Mouse (Mus musculus) stomach, postnatal 0 days (tissue): ENCODE results near the gene Oprl1. TPM values are rescaled to one million over a fixed set of nuclear protein-coding genes. Genes with fewer than 3 reads are reported as not detected.

Experiments used
- ATAC-seq: fragments of 200-750 bp; cut with Nextera tagmentation; 2 replicates; pipeline ENCODE4 v1.8.0; 2017; ENCODE audit not compliant: low FRiP score, low TSS enrichment
- DNase-seq: peaks from one replicate; pipeline ENCODE4 v3.0.0-alpha.2; 2016; ENCODE audit warnings: low spot score
- H3K27ac ChIP-seq: fragments of 300-500 bp; sonication (generic); replicated peaks from 2 replicates; pipeline ENCODE4 v1.5.1; 2014; ENCODE audit warnings: mild to moderate bottlenecking, control low read depth
- H3K27me3 ChIP-seq: fragments of 300-500 bp; sonication (generic); 2 replicates; pipeline ENCODE4 v1.6.1; 2014; ENCODE audit warnings: low read length; ENCODE audit not compliant: control insufficient read depth, insufficient read depth
- H3K36me3 ChIP-seq: fragments of 300-500 bp; sonication (generic); 2 replicates; pipeline ENCODE4 v1.6.1; 2014; ENCODE audit warnings: low read length, mixed read lengths; ENCODE audit not compliant: control insufficient read depth, insufficient read depth
- H3K4me1 ChIP-seq: fragments of 300-500 bp; sonication (generic); replicated peaks from 2 replicates; pipeline ENCODE4 v1.6.1; 2014; ENCODE audit warnings: antibody characterized with exemption; ENCODE audit not compliant: control insufficient read depth, insufficient read depth
- H3K4me2 ChIP-seq: fragments of 300-500 bp; sonication (generic); replicated peaks from 2 replicates; pipeline ENCODE4 v1.6.1; 2014; ENCODE audit warnings: low read depth, mild to moderate bottlenecking, control low read depth, moderate library complexity
- H3K4me3 ChIP-seq: fragments of 300-500 bp; sonication (generic); 2 replicates; pipeline ENCODE4 v1.5.1; 2014; ENCODE audit warnings: low read depth, low read length, control low read depth
- H3K9ac ChIP-seq: fragments of 300-500 bp; sonication (generic); 2 replicates; pipeline ENCODE4 v1.6.1; 2014; ENCODE audit warnings: mild to moderate bottlenecking, low read length, control low read depth, mixed read lengths
- H3K9me3 ChIP-seq: fragments of 300-500 bp; sonication (generic); 2 replicates; pipeline ENCODE4 v1.6.1; 2016; ENCODE audit warnings: low read length; ENCODE audit not compliant: control insufficient read depth
- CTCF ChIP-seq: IDR thresholded peaks from 2 replicates; pipeline ENCODE4 v1.5.1; 2016; ENCODE audit warnings: antibody characterized with exemption, low read depth, mild to moderate bottlenecking, moderate library complexity
- EP300 ChIP-seq: optimal IDR thresholded peaks from 2 replicates; pipeline ENCODE3; 2016; ENCODE audit warnings: antibody characterized with exemption
- WGBS: fragments of 180-500 bp; shearing (Covaris S2); extraction: QIAGEN DNeasy Blood & Tissue Kit; methylation state at CpG from one replicate; pipeline ENCODE4 v1.1.7; 2014; 5-methylcytosine and 5-hydroxymethylcytosine counted together
- polyA plus RNA-seq: library from polyadenylated mRNA; unstranded; fragments of >200 nt; fragmentation: Nextera tagmentation; extraction: Ambion mirVana; gene quantifications from 2 replicates; pipeline ENCODE4 v1.2.1, GENCODE M21; 2015

Gene Oprl1
- polyA plus RNA-seq, 1 experiment from 2014 or later = 0.52 TPM

- peak; percentile 49 for DNase-seq
Measured at GRCm38 (mm10) chr2:181722213-181722612, 7.4 kb downstream of the Oprl1 start.

GRCm38 (mm10) chr2:181727659-181728262 is 12.9 kb downstream of the Oprl1 start:
- DNase-seq = no peak
- TF ChIP-seq EP300 = no peak
- no peak for TF ChIP-seq CTCF
- H3K36me3 ChIP-seq = no peaks in the 10 kb centered on the region
- H3K9ac ChIP-seq = no peak overlapping the region
- no peak overlapping the region for H3K4me2 ChIP-seq
- WGBS = 42% methylated on average over 9 of the region's 9 CpGs
- no peak for ATAC-seq
- no peaks in the 10 kb centered on the region for H3K27me3 ChIP-seq
- no peaks in the 10 kb centered on the region for H3K9me3 ChIP-seq
- H3K4me1 ChIP-seq = no peaks in the 10 kb centered on the region
- H3K27ac ChIP-seq = no peak overlapping the region
- no peak overlapping the region for H3K4me3 ChIP-seq

More at GRCm38 (mm10) chr2:181722213-181722612, 7.4 kb downstream of the Oprl1 start:
- H3K4me2 ChIP-seq = no peak overlapping the region
- no peaks in the 10 kb centered on the region for H3K9me3 ChIP-seq
- TF ChIP-seq CTCF = peak; percentile 76
- TF ChIP-seq EP300 = no peak
- H3K27me3 ChIP-seq = no peaks in the 10 kb centered on the region
- no peak overlapping the region for H3K9ac ChIP-seq
- H3K4me1 ChIP-seq = no peaks in the 10 kb centered on the region
- H3K4me3 ChIP-seq = no peak overlapping the region
- H3K27ac ChIP-seq = no peak overlapping the region
- no peak; the same call in 1 of the 2 replicates for ATAC-seq
- WGBS = 10% methylated on average over 3 of the region's 3 CpGs
- H3K36me3 ChIP-seq = no peaks in the 10 kb centered on the region

- Histone ChIP-seq H3K27me3 (no peaks in the 10 kb centered on the region), H3K9ac (no peak overlapping the region), H3K36me3 (no peaks in the 10 kb centered on the region), H3K4me1 (no peaks in the 10 kb centered on the region), H3K4me2 (no peak overlapping the region), H3K27ac (no peak overlapping the region), H3K9me3 (no peaks in the 10 kb centered on the region), H3K4me3 (no peak overlapping the region)
- ATAC-seq (no peak), DNase-seq (no peak)
- no peak for TF ChIP-seq EP300
- no peak for TF ChIP-seq CTCF
- 64% methylated on average over 3 of the region's 3 CpGs for WGBS
Measured at GRCm38 (mm10) chr2:181730051-181730450, 15.2 kb downstream of the Oprl1 start.

- Histone ChIP-seq H3K36me3 (no peaks in the 10 kb centered on the region), H3K9me3 (no peaks in the 10 kb centered on the region), H3K9ac (no peak overlapping the region), H3K4me1 (no peaks in the 10 kb centered on the region), H3K27me3 (no peaks in the 10 kb centered on the region), H3K4me3 (no peak overlapping the region), H3K27ac (no peak overlapping the region), H3K4me2 (no peak overlapping the region)
- ATAC-seq = no peak
- WGBS = 67% methylated on average over 1 of the region's 1 CpGs
- DNase-seq = no peak
- no peak for TF ChIP-seq CTCF
- TF ChIP-seq EP300 = no peak
Measured at GRCm38 (mm10) chr2:181752626-181753025, 37.8 kb downstream of the Oprl1 start.

GRCm38 (mm10) chr2:181758147-181758725 is 43.4 kb downstream of the Oprl1 start:
- TF ChIP-seq CTCF (no peak), EP300 (no peak)
- no peak overlapping the region for H3K27ac ChIP-seq
- ATAC-seq (no peak), DNase-seq (no peak)
- H3K9ac ChIP-seq = no peak overlapping the region
- H3K9me3 ChIP-seq = no peaks in the 10 kb centered on the region
- H3K4me1 ChIP-seq = no peaks in the 10 kb centered on the region
- no peak overlapping the region for H3K4me2 ChIP-seq
- no peaks in the 10 kb centered on the region for H3K27me3 ChIP-seq
- H3K36me3 ChIP-seq = no peaks in the 10 kb centered on the region
- WGBS = 61% methylated on average over 2 of the region's 2 CpGs
- H3K4me3 ChIP-seq = no peak overlapping the region

- DNase-seq = no peak
- Histone ChIP-seq H3K4me1 (no peaks in the 10 kb centered on the region), H3K36me3 (no peaks in the 10 kb centered on the region), H3K9me3 (no peaks in the 10 kb centered on the region), H3K4me3 (no peak overlapping the region), H3K27me3 (no peaks in the 10 kb centered on the region), H3K9ac (no peak overlapping the region), H3K4me2 (no peak overlapping the region), H3K27ac (no peak overlapping the region)
- WGBS = 25% methylated on average over 4 of the region's 4 CpGs
- TF ChIP-seq CTCF (no peak), EP300 (no peak)
- no peak for ATAC-seq
Measured at GRCm38 (mm10) chr2:181759041-181759440, 44.2 kb downstream of the Oprl1 start.
